Mouse (Mus musculus) cortical plate, adult 2 months (tissue): ENCODE data around the gene Pttg1ip. TPM values are rescaled to one million over a fixed set of nuclear protein-coding genes. Genes with fewer than 3 reads are reported as not detected.

Source experiments
- H3K27ac ChIP-seq: fragments of 200-500 bp; 2 replicates; pipeline ENCODE4 v1.5.1; 2012; ENCODE audit warnings: low read length, control low read depth, inconsistent platforms; ENCODE audit not compliant: insufficient read depth
- H3K4me1 ChIP-seq: fragments of 200-500 bp; 2 replicates; pipeline ENCODE4 v1.6.1; 2011; ENCODE audit warnings: low read length; ENCODE audit not compliant: control insufficient read depth, insufficient read depth
- H3K4me3 ChIP-seq: fragments of 200-500 bp; 2 replicates; pipeline ENCODE4 v1.5.1; 2011; ENCODE audit warnings: mild to moderate bottlenecking, low read length, control low read depth; ENCODE audit not compliant: insufficient read depth
- CTCF ChIP-seq: fragments of 200-500 bp; IDR thresholded peaks from 2 replicates; pipeline ENCODE4 v1.5.1; 2011; ENCODE audit warnings: mild to moderate bottlenecking, control low read depth, low read length; ENCODE audit not compliant: insufficient read depth; ENCODE audit errors: extremely low read depth
- POLR2A ChIP-seq: fragments of 200-500 bp; IDR thresholded peaks from 2 replicates; pipeline ENCODE4 v1.6.1; 2011; ENCODE audit warnings: mild to moderate bottlenecking, low read length, control low read depth; ENCODE audit not compliant: insufficient read depth; ENCODE audit errors: extremely low read depth
- polyA plus RNA-seq: library from polyadenylated mRNA; depleted of rRNA; stranded (reverse); fragments of >200 nt; gene quantifications from 2 replicates; pipeline ENCODE4 v1.2.3, GENCODE M21; 2012

Pttg1ip gene
- polyA plus RNA-seq, 1 experiment: 111 TPM

GRCm38 (mm10) chr10:77586637-77587036 lies 5.1 kb downstream of the Pttg1ip start:
- TF ChIP-seq POLR2A (no peak), CTCF (no peak)

GRCm38 (mm10) chr10:77587091-77587775 lies 5.7 kb downstream of the Pttg1ip start:
- H3K4me3 ChIP-seq: no peak overlapping the region
- H3K4me1 ChIP-seq: peaks cover 22% of the 10 kb centered on the region
- TF ChIP-seq POLR2A (no peak), CTCF (no peak)
- H3K27ac ChIP-seq: peak overlapping the region; percentile 34

More at GRCm38 (mm10) chr10:77586637-77587036, 5.1 kb downstream of the Pttg1ip start:
- Histone ChIP-seq H3K27ac (no peak overlapping the region), H3K4me1 (peaks cover 20% of the 10 kb centered on the region), H3K4me3 (no peak overlapping the region)

- no peak overlapping the region for H3K27ac ChIP-seq
- no peak for TF ChIP-seq POLR2A
- no peak for TF ChIP-seq CTCF
Measured at GRCm38 (mm10) chr10:77588036-77588435, 6.5 kb downstream of the Pttg1ip start.

GRCm38 (mm10) chr10:77589117-77589516 lies 7.6 kb downstream of the Pttg1ip start:
- Histone ChIP-seq H3K4me1 (peaks cover 21% of the 10 kb centered on the region), H3K27ac (peak overlapping the region; percentile 26; the same call in 1 of the 2 replicates), H3K4me3 (no peak overlapping the region)
- TF ChIP-seq CTCF (no peak), POLR2A (no peak)

More at GRCm38 (mm10) chr10:77588036-77588435, 6.5 kb downstream of the Pttg1ip start:
- peaks cover 24% of the 10 kb centered on the region for H3K4me1 ChIP-seq
- no peak overlapping the region for H3K4me3 ChIP-seq

- H3K27ac ChIP-seq: peak overlapping the region; percentile 41; the same call in 1 of the 2 replicates
- peaks cover 21% of the 10 kb centered on the region for H3K4me1 ChIP-seq
- TF ChIP-seq CTCF (no peak), POLR2A (no peak)
Measured at GRCm38 (mm10) chr10:77589749-77590148, 8.2 kb downstream of the Pttg1ip start.

GRCm38 (mm10) chr10:77590812-77591211 lies 9.3 kb downstream of the Pttg1ip start:
- no peak overlapping the region for H3K4me3 ChIP-seq
- H3K4me1 ChIP-seq: peaks cover 21% of the 10 kb centered on the region
- TF ChIP-seq POLR2A: 0 out of 2 replicates have a peak, but pooled peaks have one; percentile 23
- TF ChIP-seq CTCF: peak; percentile 82
- peak overlapping the region; percentile 85 for H3K27ac ChIP-seq

More at GRCm38 (mm10) chr10:77589749-77590148, 8.2 kb downstream of the Pttg1ip start:
- no peak overlapping the region for H3K4me3 ChIP-seq

- TF ChIP-seq POLR2A (peak; percentile 67), CTCF (no peak)
- 0 out of 2 replicates have a peak overlapping the region, but pooled peaks have one; percentile 26 for H3K27ac ChIP-seq
- H3K4me1 ChIP-seq: peaks cover 23% of the 10 kb centered on the region
- no peak overlapping the region for H3K4me3 ChIP-seq
Measured at GRCm38 (mm10) chr10:77591546-77591945, 10.0 kb downstream of the Pttg1ip start.

- H3K27ac ChIP-seq: no peak overlapping the region
- no peak overlapping the region for H3K4me3 ChIP-seq
- TF ChIP-seq CTCF (no peak), POLR2A (no peak)
- peaks cover 8% of the 10 kb centered on the region for H3K4me1 ChIP-seq
Measured at GRCm38 (mm10) chr10:77596060-77596459, 14.5 kb downstream of the Pttg1ip start.

GRCm38 (mm10) chr10:77603021-77603420 lies 21.5 kb downstream of the Pttg1ip start:
- no peak overlapping the region for H3K4me3 ChIP-seq
- no peak for TF ChIP-seq CTCF
- no peak for TF ChIP-seq POLR2A
- peaks cover 1% of the 10 kb centered on the region; the same call in 1 of the 2 replicates for H3K4me1 ChIP-seq
- H3K27ac ChIP-seq: no peak overlapping the region

GRCm38 (mm10) chr10:77604111-77604510 lies 22.6 kb downstream of the Pttg1ip start:
- H3K4me1 ChIP-seq: peaks cover 1% of the 10 kb centered on the region; the same call in 1 of the 2 replicates
- H3K27ac ChIP-seq: no peak overlapping the region
- H3K4me3 ChIP-seq: no peak overlapping the region
- TF ChIP-seq CTCF (peak; percentile 11; the same call in 1 of the 2 replicates), POLR2A (no peak)
